Mouse (Mus musculus): ENCODE measurements around the gene Gm29106.
"Not testable (repeated sequence)": the region's sequence is repeated elsewhere in the genome, so short reads cannot be mapped to it uniquely, and the experiment has no call there.

The Gm29106 gene

GRCm38 (mm10) chr1:118176242-118176641 is at the start of gene Gm29106:
Gm29106 (plus strand) TSS chr1:118176542.
- not testable (repeated sequence) for DNase-seq (ENCODE audit: low read depth in 1 of 2, low spot score in 2 of 2)

GRCm38 (mm10) chr1:118228540-118228939 is 52.2 kb downstream of the Gm29106 start:
- no peak for DNase-seq (ENCODE audit: low read depth in 1 of 2, low spot score in 2 of 2)

- no peak for DNase-seq (ENCODE audit: low read depth in 1 of 2, low spot score in 2 of 2)
Observed at GRCm38 (mm10) chr1:118236032-118236431, 59.7 kb downstream of the Gm29106 start.
